ENCODE assay signal across 19 mouse cellular contexts in the genomic region with DNA sequence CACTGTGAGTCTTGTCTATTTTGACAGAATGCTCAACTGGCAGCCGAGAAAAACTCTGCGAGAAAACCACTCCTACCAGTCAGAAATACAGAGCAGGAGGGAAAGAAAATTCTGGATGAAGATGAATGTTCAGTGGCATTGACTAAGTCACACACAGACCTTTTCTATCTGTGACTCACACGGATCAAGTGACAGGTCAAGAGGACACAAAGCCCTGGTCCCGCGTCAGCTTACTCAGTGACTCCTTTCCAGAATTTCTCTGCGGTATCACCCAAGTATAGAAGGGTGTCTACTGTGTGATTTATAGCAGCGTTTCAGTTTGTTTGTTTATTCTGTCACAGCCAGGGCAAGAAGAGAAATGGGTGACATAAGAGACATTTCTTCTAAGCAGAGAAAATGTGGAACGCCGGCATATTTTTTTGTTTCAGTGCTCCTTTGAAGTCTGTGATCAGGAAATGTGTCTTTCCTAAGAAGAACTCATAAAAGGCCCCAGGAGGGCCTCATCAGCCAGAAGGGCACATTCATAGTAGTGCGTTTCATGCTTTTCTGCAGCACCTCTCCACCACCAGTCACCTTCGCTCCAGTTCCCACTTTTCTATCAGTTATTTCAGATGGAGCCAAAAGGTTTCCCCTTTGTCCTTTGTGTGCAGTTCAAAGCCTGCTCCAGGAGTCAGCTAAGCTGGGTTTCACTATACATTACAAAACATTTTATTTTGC.
DNase-seq lines count a peak whose midpoint lies in the region; ATAC-seq and TF ChIP-seq lines count a peak whose summit lies in the region.
"Had no signal": no experiment of that assay in that cellular context is flagged by ENCODE, and none has a peak within 500 bp of the region (broad histone marks: within the 10 kb centered on the region; RNA-seq: fewer than 3 reads in every experiment).

No protein-coding gene starts in this region.

- no peaks in the 10 kb centered on the region for H3K27me3 ChIP-seq in kidney, postnatal 0 days (ENCODE audit: insufficient read depth, low read length)
- no peaks in the 10 kb centered on the region for H3K27me3 ChIP-seq in myocyte (ENCODE audit: control insufficient read depth, insufficient read depth, insufficient read length)
- H3K27me3 ChIP-seq in neural tube, embryonic 15.5 days (replicated peaks), result no peaks in the 10 kb centered on the region
- H3K27me3 ChIP-seq: forebrain, embryonic 15.5 days; heart, embryonic 13.5 days; hindbrain, embryonic 12.5 days; neural tube, embryonic 12.5 days had no signal

- no peaks in the 10 kb centered on the region for H3K9me3 ChIP-seq in kidney, postnatal 0 days (replicated peaks; ENCODE audit: low read length)
- H3K9me3 ChIP-seq in neural tube, embryonic 15.5 days (replicated peaks), result no peaks in the 10 kb centered on the region
- H3K9me3 ChIP-seq: forebrain, embryonic 15.5 days; heart, embryonic 13.5 days; hindbrain, embryonic 12.5 days; neural tube, embryonic 12.5 days had no signal

- H3K27ac ChIP-seq in kidney, postnatal 0 days, result no peak overlapping the region
- peak overlapping the region; percentile 68 for H3K27ac ChIP-seq in brown adipose tissue, adult 24 weeks (replicated peaks; ENCODE audit: low read depth, low read length)
- H3K27ac ChIP-seq in neural tube, embryonic 15.5 days (replicated peaks), result no peak overlapping the region
- H3K27ac ChIP-seq: forebrain, embryonic 15.5 days; heart, embryonic 13.5 days; hindbrain, embryonic 12.5 days; neural tube, embryonic 12.5 days had no signal

- H3ac ChIP-seq in myocyte (ENCODE audit: control insufficient read depth, insufficient read length), result no peak overlapping the region

- no peak overlapping the region for H3K4me3 ChIP-seq in kidney, postnatal 0 days (replicated peaks; ENCODE audit: low read depth, low read length)
- no peak overlapping the region for H3K4me3 ChIP-seq in brown adipose tissue, adult 24 weeks (ENCODE audit: insufficient read depth, low read depth, low read length)
- H3K4me3 ChIP-seq in myocyte, result no peak overlapping the region
- no peak overlapping the region for H3K4me3 ChIP-seq in neural tube, embryonic 15.5 days (replicated peaks)
- H3K4me3 ChIP-seq: erythroblast, embryonic 14.5 days; forebrain, embryonic 15.5 days; heart, embryonic 13.5 days; hindbrain, embryonic 12.5 days; neural tube, embryonic 12.5 days had no signal

- H3K36me3 ChIP-seq in kidney, postnatal 0 days (ENCODE audit: insufficient read depth, low read length), result no peaks in the 10 kb centered on the region
- H3K36me3 ChIP-seq in myocyte (ENCODE audit: control insufficient read depth, insufficient read depth), result no peaks in the 10 kb centered on the region
- no peaks in the 10 kb centered on the region for H3K36me3 ChIP-seq in neural tube, embryonic 15.5 days
- H3K36me3 ChIP-seq: forebrain, embryonic 15.5 days; heart, embryonic 13.5 days; hindbrain, embryonic 12.5 days; neural tube, embryonic 12.5 days had no signal

- no peaks in the 10 kb centered on the region for H3K79me2 ChIP-seq in myocyte (ENCODE audit: control insufficient read depth, insufficient read depth)

- no peak overlapping the region for H3K9ac ChIP-seq in kidney, postnatal 0 days (ENCODE audit: low read depth, low read length)
- H3K9ac ChIP-seq in neural tube, embryonic 15.5 days (replicated peaks), result no peak overlapping the region
- H3K9ac ChIP-seq: forebrain, embryonic 15.5 days; hindbrain, embryonic 12.5 days; neural tube, embryonic 12.5 days had no signal

- 16% methylated on average over 11 of the region's 11 CpGs for WGBS in kidney, postnatal 0 days
- WGBS in neural tube, embryonic 15.5 days, result 32% methylated on average over 11 of the region's 11 CpGs

- no peak for TF ChIP-seq POLR2A in myocyte (IDR thresholded peaks at IDR 0.05; ENCODE audit: insufficient read length, low read depth)

- ATAC-seq in kidney, postnatal 0 days (replicated peaks; ENCODE audit: low FRiP score, low read depth), result no peak
- no peak for ATAC-seq in neural tube, embryonic 15.5 days (ENCODE audit: low FRiP score)
- ATAC-seq: forebrain, embryonic 15.5 days; midbrain, embryonic 16.5 days had no signal

- no peaks in the 10 kb centered on the region for H3K4me1 ChIP-seq in kidney, postnatal 0 days (replicated peaks; ENCODE audit: insufficient read depth, low read length)
- H3K4me1 ChIP-seq in brown adipose tissue, adult 24 weeks (ENCODE audit: control insufficient read depth, insufficient read depth, insufficient read length, low read length), result peaks cover 6% of the 10 kb centered on the region; the same call in 1 of the 2 replicates
- no peaks in the 10 kb centered on the region for H3K4me1 ChIP-seq in neural tube, embryonic 15.5 days
- H3K4me1 ChIP-seq: forebrain, embryonic 15.5 days; neural tube, embryonic 12.5 days had no signal

- no peak overlapping the region for H3K4me2 ChIP-seq in kidney, postnatal 0 days (ENCODE audit: low read length)
- peak overlapping the region; percentile 57 for H3K4me2 ChIP-seq in myocyte (ENCODE audit: low read depth)
- no peak overlapping the region for H3K4me2 ChIP-seq in neural tube, embryonic 15.5 days
- H3K4me2 ChIP-seq: forebrain, embryonic 15.5 days; heart, embryonic 13.5 days; hindbrain, embryonic 12.5 days; neural tube, embryonic 12.5 days had no signal

- DNase-seq in adrenal gland, postnatal 36 days, result peak; percentile 24 to 37
- DNase-seq in adrenal gland, postnatal 4 days (ENCODE audit: low spot score in 2 of 2), result no peak
- DNase-seq in kidney, postnatal 0 days (ENCODE audit: low spot score), result peak; percentile 42
- no peak for DNase-seq in kidney, adult 9 months
- no peak for DNase-seq in cerebellum, adult 9-11 months
- DNase-seq: cerebellum, adult 18-20 months; kidney, adult 8-10 months; lung, adult 18-20 months; right cerebral cortex, postnatal 25 days; thymus, adult 18-20 months had no signal

- TF ChIP-seq CTCF in kidney, postnatal 0 days (IDR thresholded peaks at IDR 0.05; ENCODE audit: low read depth), result no peak

TF ChIP-seq in myocyte, 11 proteins besides CTCF, POLR2A, EP300 and RAD21:
- TF ChIP-seq MYOD1 (IDR thresholded peaks at IDR 0.05; ENCODE audit: control insufficient read depth in 1 of 3, insufficient read length in 2 of 3, low read depth in 2 of 3), result no peak
- no peak for TF ChIP-seq CEBPB (IDR thresholded peaks at IDR 0.05; ENCODE audit: insufficient read depth, poor library complexity, severe bottlenecking)
- no peak for TF ChIP-seq USF1 (IDR thresholded peaks at IDR 0.05; ENCODE audit: low read depth)
- no peak for TF ChIP-seq REST (IDR thresholded peaks at IDR 0.05; ENCODE audit: insufficient read depth, insufficient read length)
- TF ChIP-seq SRF (IDR thresholded peaks at IDR 0.05; ENCODE audit: control insufficient read depth, insufficient read length, low read depth), result no peak
- no peak for TF ChIP-seq MYOG (IDR thresholded peaks at IDR 0.05; ENCODE audit: control insufficient read depth in 1 of 3, insufficient read depth in 1 of 3, insufficient read length in 2 of 3, low read depth in 2 of 3)
- TF ChIP-seq TCF3 (IDR thresholded peaks at IDR 0.05; ENCODE audit: insufficient read length, low read depth), result no peak
- no peak for TF ChIP-seq POLR2AphosphoS2 (IDR thresholded peaks at IDR 0.05; ENCODE audit: insufficient read length, low read depth)
- no peak for TF ChIP-seq MAX (IDR thresholded peaks at IDR 0.05; ENCODE audit: low read depth)
- no peak for TF ChIP-seq E2F4 (IDR thresholded peaks at IDR 0.05; ENCODE audit: insufficient read depth)
- TF ChIP-seq TCF12 (IDR thresholded peaks at IDR 0.05; ENCODE audit: insufficient read depth, poor library complexity, severe bottlenecking), result no peak
TF ChIP-seq in myocyte: peak in this region for 0.

Comparison
In these comparisons a context has a peak if more than half of its experiments do, and no peak if none do; other contexts are left out.
1. DNase-seq: peak in adrenal gland, postnatal 36 days (2 of 2) and kidney, postnatal 0 days (single experiment); none in adrenal gland, postnatal 4 days (0 of 2), kidney, adult 9 months (single experiment) and cerebellum, adult 9-11 months (single experiment).